Comparison of ENCODE assay signal across 42 mouse cellular contexts in genomic region chr11:103636261-103636660, GRCm38 (mm10). TPM values are rescaled to one million over a fixed set of nuclear protein-coding genes. Genes with fewer than 3 reads are reported as not detected.
"Had no signal": no experiment of that assay in that cellular context is flagged by ENCODE, and none has a peak within 500 bp of the region (broad histone marks: within the 10 kb centered on the region; RNA-seq: fewer than 3 reads in every experiment).

No protein-coding gene starts in this region.

- H3K4me2 ChIP-seq: heart, embryonic 11.5 days; heart, embryonic 12.5 days; heart, embryonic 13.5 days; heart, embryonic 15.5 days; hindbrain, embryonic 12.5 days; hindbrain, embryonic 13.5 days; hindbrain, embryonic 14.5 days; hindbrain, embryonic 15.5 days; intestine, embryonic 15.5 days; kidney, embryonic 15.5 days had no signal

- H3K4me1 ChIP-seq: heart, embryonic 12.5 days; heart, embryonic 13.5 days; heart, embryonic 15.5 days; hindbrain, embryonic 10.5 days; hindbrain, embryonic 12.5 days; intestine, embryonic 15.5 days; kidney, embryonic 15.5 days had no signal

- H3K36me3 ChIP-seq: heart, embryonic 12.5 days; heart, embryonic 13.5 days; heart, embryonic 15.5 days; hindbrain, embryonic 10.5 days; hindbrain, embryonic 12.5 days; hindbrain, embryonic 13.5 days; hindbrain, embryonic 15.5 days; intestine, embryonic 15.5 days; kidney, embryonic 15.5 days had no signal

- H3K9ac ChIP-seq: heart, embryonic 12.5 days; heart, embryonic 13.5 days; heart, embryonic 15.5 days; hindbrain, embryonic 12.5 days; hindbrain, embryonic 13.5 days; hindbrain, embryonic 14.5 days; hindbrain, embryonic 15.5 days; intestine, embryonic 15.5 days; kidney, embryonic 15.5 days had no signal

- H3K9me3 ChIP-seq: heart, embryonic 12.5 days; heart, embryonic 13.5 days; heart, embryonic 15.5 days; hindbrain, embryonic 10.5 days; hindbrain, embryonic 12.5 days; hindbrain, embryonic 13.5 days; hindbrain, embryonic 15.5 days; intestine, embryonic 15.5 days; kidney, embryonic 15.5 days had no signal

- ATAC-seq: hindbrain, embryonic 16.5 days; hindbrain, postnatal 0 days; inflammation-experienced regulatory T-cells, adult 6 months; intestine, embryonic 15.5 days; intestine, embryonic 16.5 days; intestine, postnatal 0 days had no signal

- DNase-seq: heart, postnatal 10 days; heart, postnatal 14 days; heart, postnatal 36 days; heart, postnatal 4 days; kidney, adult 11 months; kidney, adult 18-20 months; kidney, adult 2 months; kidney, adult 8-10 months; kidney, adult 9 months; kidney, postnatal 10 days; kidney, postnatal 14 days; kidney, postnatal 25 days; kidney, postnatal 36 days; kidney, postnatal 4 days; layer of hippocampus, adult 9-11 months; layer of hippocampus, postnatal 36 days had no signal

- H3K27ac ChIP-seq: heart, embryonic 13.5 days; heart, embryonic 15.5 days; hindbrain, embryonic 10.5 days; hindbrain, embryonic 12.5 days; hindbrain, embryonic 13.5 days; hindbrain, embryonic 14.5 days; hindbrain, embryonic 15.5 days; hindbrain, postnatal 0 days; intestine, embryonic 15.5 days; kidney, embryonic 15.5 days; kidney, postnatal 0 days; layer of hippocampus, adult 2 months had no signal

- H3K4me3 ChIP-seq: heart, embryonic 12.5 days; heart, embryonic 13.5 days; heart, embryonic 15.5 days; hindbrain, embryonic 10.5 days; hindbrain, embryonic 12.5 days; hindbrain, embryonic 13.5 days; hindbrain, embryonic 15.5 days; intestine, embryonic 15.5 days; kidney, embryonic 15.5 days; layer of hippocampus, adult 2 months had no signal

RNA-seq across cellular contexts. Expression of gene Lyzl6, which starts 2.4 kb away (rescaled TPM):
- polyA plus RNA-seq: heart, embryonic 11.5 days; heart, embryonic 12.5 days; heart, embryonic 13.5 days; heart, embryonic 14.5 days; heart, embryonic 15.5 days; heart, embryonic 16.5 days; heart, postnatal 0 days; hindbrain, embryonic 10.5 days; hindbrain, embryonic 11.5 days; hindbrain, embryonic 12.5 days; hindbrain, embryonic 13.5 days; hindbrain, embryonic 14.5 days; hindbrain, embryonic 15.5 days; hindbrain, embryonic 16.5 days; hindbrain, postnatal 0 days; inflammation-experienced regulatory T-cells, adult 6 months; intestine, embryonic 14.5 days; intestine, embryonic 15.5 days; intestine, embryonic 16.5 days; intestine, postnatal 0 days; kidney, adult 2 months; kidney, embryonic 14.5 days; kidney, embryonic 15.5 days; kidney, embryonic 16.5 days; kidney, postnatal 0 days; large intestine, adult 2 months had no signal

RNA-seq across cellular contexts. Expression of gene Rprml, which starts 13.1 kb away (rescaled TPM):
- polyA plus RNA-seq: heart, embryonic 13.5 days; heart, embryonic 14.5 days; heart, embryonic 16.5 days; hindbrain, embryonic 10.5 days; hindbrain, embryonic 11.5 days; hindbrain, embryonic 12.5 days; hindbrain, embryonic 13.5 days; hindbrain, embryonic 14.5 days; inflammation-experienced regulatory T-cells, adult 6 months; intestine, embryonic 14.5 days; kidney, adult 2 months; kidney, embryonic 14.5 days; kidney, embryonic 15.5 days; kidney, embryonic 16.5 days had no signal

RNA-seq across cellular contexts. Expression of gene Gm884, which starts 15.3 kb away (rescaled TPM):
- polyA plus RNA-seq: heart, embryonic 11.5 days; heart, embryonic 12.5 days; heart, embryonic 13.5 days; heart, embryonic 14.5 days; heart, embryonic 15.5 days; heart, embryonic 16.5 days; heart, postnatal 0 days; hindbrain, embryonic 10.5 days; hindbrain, embryonic 11.5 days; hindbrain, embryonic 12.5 days; hindbrain, embryonic 13.5 days; hindbrain, embryonic 14.5 days; hindbrain, embryonic 15.5 days; hindbrain, embryonic 16.5 days; intestine, embryonic 14.5 days; intestine, embryonic 15.5 days; intestine, embryonic 16.5 days; intestine, postnatal 0 days; kidney, adult 2 months; kidney, embryonic 14.5 days; kidney, embryonic 15.5 days; kidney, embryonic 16.5 days; kidney, postnatal 0 days; large intestine, adult 2 months had no signal
